Comparison of ENCODE assay signal across 23 mouse cellular contexts in the genomic region with DNA sequence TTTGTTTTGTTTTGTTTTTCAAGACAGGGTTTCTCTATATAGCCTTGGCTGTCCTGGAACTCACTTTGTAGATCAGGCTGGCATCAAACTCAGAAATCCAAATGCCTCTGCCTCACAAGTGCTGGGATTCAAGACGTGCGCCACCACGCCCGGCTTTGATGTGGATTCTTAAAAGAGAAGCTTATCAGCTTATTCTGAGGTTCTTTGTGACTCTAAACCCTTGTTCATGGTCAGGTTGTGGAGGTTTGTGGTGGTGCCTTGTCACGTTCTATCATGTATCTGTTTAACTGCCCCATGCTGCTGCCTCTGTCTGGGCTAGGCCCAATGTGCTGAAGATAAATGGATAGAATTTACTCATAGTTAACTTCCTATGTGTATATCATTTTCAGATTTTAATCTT. TPM values are rescaled to one million over a fixed set of nuclear protein-coding genes. Genes with fewer than 3 reads are reported as not detected.
"Had no signal": no experiment of that assay in that cellular context is flagged by ENCODE, and none has a peak within 500 bp of the region (broad histone marks: within the 10 kb centered on the region; RNA-seq: fewer than 3 reads in every experiment).

No protein-coding gene starts in this region.

- DNase-seq: gastrocnemius, adult 2 months; gastrocnemius, postnatal 10 days; gastrocnemius, postnatal 25 days; heart, adult 2 months; heart, postnatal 4 days; kidney, adult 18-20 months; kidney, adult 8-10 months; kidney, postnatal 10 days; kidney, postnatal 25 days; kidney, postnatal 4 days; liver; liver, embryonic 13.5 days had no signal

- H3K27me3 ChIP-seq: heart, embryonic 13.5 days; heart, embryonic 15.5 days; hindbrain, embryonic 12.5 days; intestine, embryonic 15.5 days; limb, embryonic 12.5 days; liver, embryonic 13.5 days had no signal

- H3K4me1 ChIP-seq: heart, embryonic 13.5 days; heart, embryonic 15.5 days; hindbrain, embryonic 10.5 days; hindbrain, embryonic 12.5 days; intestine, embryonic 15.5 days; limb, embryonic 10.5 days; limb, embryonic 12.5 days; liver, embryonic 13.5 days had no signal

- H3K27ac ChIP-seq: gastrocnemius, adult 2 months; heart, adult 2 months; heart, embryonic 13.5 days; heart, embryonic 15.5 days; hindbrain, embryonic 10.5 days; hindbrain, embryonic 12.5 days; hindbrain, embryonic 14.5 days; intestine, embryonic 15.5 days; layer of hippocampus, adult 2 months; left cerebral cortex, adult 2 months; limb, embryonic 10.5 days; limb, embryonic 12.5 days; liver, embryonic 13.5 days had no signal

- H3K9ac ChIP-seq: heart, embryonic 13.5 days; heart, embryonic 15.5 days; hindbrain, embryonic 12.5 days; hindbrain, embryonic 14.5 days; intestine, embryonic 15.5 days; limb, embryonic 12.5 days; liver, embryonic 13.5 days had no signal

- H3K9me3 ChIP-seq: heart, embryonic 13.5 days; heart, embryonic 15.5 days; hindbrain, embryonic 10.5 days; hindbrain, embryonic 12.5 days; intestine, embryonic 15.5 days; limb, embryonic 10.5 days; limb, embryonic 12.5 days; liver, embryonic 13.5 days had no signal

- H3K4me3 ChIP-seq: gastrocnemius, adult 2 months; heart, adult 2 months; heart, embryonic 13.5 days; heart, embryonic 15.5 days; hindbrain, embryonic 10.5 days; hindbrain, embryonic 12.5 days; intestine, embryonic 15.5 days; layer of hippocampus, adult 2 months; left cerebral cortex, adult 2 months; limb, embryonic 10.5 days; limb, embryonic 12.5 days; liver, embryonic 13.5 days had no signal

RNA-seq across cellular contexts. Expression of gene Copz2, which starts 44.1 kb away (rescaled TPM):
- polyA plus RNA-seq: inflammation-experienced regulatory T-cells, adult 6 months had no signal
